Mouse (Mus musculus): Measurements from ENCODE around the gene Spen.

DNA sequence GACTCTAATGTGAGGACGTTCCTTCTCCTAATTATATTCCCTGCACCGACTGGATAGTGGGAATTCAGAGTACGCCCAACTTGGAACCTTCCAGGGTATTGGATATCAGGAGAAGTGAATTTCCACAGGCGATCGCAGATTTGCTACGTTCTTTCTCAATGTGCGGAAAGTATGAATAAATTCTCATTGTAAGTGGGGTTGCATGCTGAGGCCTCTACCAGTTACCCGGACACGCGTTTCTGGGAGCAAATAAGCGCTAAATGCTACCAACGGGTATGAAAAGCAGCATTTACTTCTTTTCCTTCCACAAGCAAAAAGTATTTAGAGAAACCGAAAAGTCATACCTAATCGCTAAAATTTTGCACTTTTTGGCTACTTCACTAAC is 1.2 kb downstream of the Spen start:
- TF ChIP-seq CTCF (IDR thresholded peaks at IDR 0.05; ENCODE audit: low read depth, low read length) (no peak), POLR2A (IDR thresholded peaks at IDR 0.05; ENCODE audit: borderline replicate concordance, low read depth, low read length) (no peak)
